Mouse (Mus musculus) thymus, adult 2 months (tissue): ENCODE results near the gene Tbx15. TPM values are rescaled to one million over a fixed set of nuclear protein-coding genes. Genes with fewer than 3 reads are reported as not detected.

Experiments used
- DNase-seq: peaks from one replicate; pipeline ENCODE4 v3.0.0; 2021
- H3K27ac ChIP-seq: fragments of 200-500 bp; 2 replicates; pipeline ENCODE4 v1.5.1; 2012; ENCODE audit warnings: low read length, control low read depth; ENCODE audit not compliant: control insufficient read depth, insufficient read depth
- H3K27me3 ChIP-seq: fragments of 200-500 bp; 2 replicates; pipeline ENCODE4 v1.6.1; 2012; ENCODE audit warnings: mild to moderate bottlenecking, low read length, moderate library complexity, mixed read lengths; ENCODE audit not compliant: control insufficient read depth, insufficient read depth
- H3K36me3 ChIP-seq: fragments of 200-500 bp; 2 replicates; pipeline ENCODE4 v1.6.1; 2012; ENCODE audit warnings: mild to moderate bottlenecking, low read length, moderate library complexity; ENCODE audit not compliant: control insufficient read depth, insufficient read depth
- H3K4me1 ChIP-seq: fragments of 200-500 bp; replicated peaks from 2 replicates; pipeline ENCODE4 v1.6.1; 2012; ENCODE audit warnings: low read length; ENCODE audit not compliant: control insufficient read depth, insufficient read depth
- H3K4me3 ChIP-seq: fragments of 200-500 bp; 2 replicates; pipeline ENCODE4 v1.5.1; 2012; ENCODE audit warnings: mild to moderate bottlenecking, low read length, control low read depth, moderate library complexity; ENCODE audit not compliant: control insufficient read depth, insufficient read depth
- CTCF ChIP-seq: fragments of 200-500 bp; IDR thresholded peaks from 2 replicates; pipeline ENCODE4 v1.5.1; 2012; ENCODE audit warnings: mild to moderate bottlenecking, control low read depth, low read length, moderate library complexity, borderline replicate concordance; ENCODE audit not compliant: control insufficient read depth, poor library complexity, insufficient read depth; ENCODE audit errors: extremely low read depth
- POLR2A ChIP-seq: fragments of 200-500 bp; IDR thresholded peaks from 2 replicates; pipeline ENCODE4 v1.6.1; 2012; ENCODE audit warnings: mild to moderate bottlenecking, low read length, control low read depth, moderate library complexity; ENCODE audit not compliant: control insufficient read depth, poor library complexity, insufficient read depth; ENCODE audit errors: extremely low read depth
- WGBS: fragments of 180-500 bp; shearing (Covaris S2); methylation state at CpG from one replicate; pipeline ENCODE4 v1.1.7; 2018; 5-methylcytosine and 5-hydroxymethylcytosine counted together
- polyA plus RNA-seq: library from polyadenylated mRNA; depleted of rRNA; stranded (reverse); fragments of >200 nt; gene quantifications from 2 replicates; pipeline ENCODE4 v1.2.3, GENCODE M21; 2012

Gene Tbx15
- polyA plus RNA-seq, 1 experiment: 0.34 TPM

GRCm38 (mm10) chr3:99233393-99234318, 6.5 kb upstream of the Tbx15 start:
- Histone ChIP-seq H3K27ac (no peak overlapping the region), H3K27me3 (peaks cover 18% of the 10 kb centered on the region; the same call in 1 of the 2 replicates), H3K4me1 (peaks cover 6% of the 10 kb centered on the region; the same call in 1 of the 2 replicates), H3K36me3 (no peaks in the 10 kb centered on the region), H3K4me3 (no peak overlapping the region)
- no peak for TF ChIP-seq POLR2A
- no peak for TF ChIP-seq CTCF
- 9% methylated on average over 20 of the region's 20 CpGs for WGBS
- peak; percentile 62 for DNase-seq

- no peak for DNase-seq
- H3K4me1 ChIP-seq: peaks cover 6% of the 10 kb centered on the region; the same call in 1 of the 2 replicates
- no peak overlapping the region for H3K27ac ChIP-seq
- no peak; the same call in 1 of the 2 replicates for TF ChIP-seq CTCF
- TF ChIP-seq POLR2A: no peak
- H3K27me3 ChIP-seq: peaks cover 20% of the 10 kb centered on the region; the same call in 1 of the 2 replicates
- WGBS: 12% methylated on average over 17 of the region's 17 CpGs
- H3K36me3 ChIP-seq: no peaks in the 10 kb centered on the region
- no peak overlapping the region for H3K4me3 ChIP-seq
Measured at GRCm38 (mm10) chr3:99234319-99234869, 5.8 kb upstream of the Tbx15 start.

GRCm38 (mm10) chr3:99235116-99235803, 4.9 kb upstream of the Tbx15 start:
- Histone ChIP-seq H3K27me3 (peaks cover 27% of the 10 kb centered on the region; the same call in 1 of the 2 replicates), H3K4me1 (peaks cover 6% of the 10 kb centered on the region; the same call in 1 of the 2 replicates), H3K36me3 (no peaks in the 10 kb centered on the region), H3K4me3 (no peak overlapping the region), H3K27ac (no peak overlapping the region)
- no peak for TF ChIP-seq POLR2A
- no peak for TF ChIP-seq CTCF
- no peak for DNase-seq
- WGBS: 12% methylated on average over 23 of the region's 23 CpGs

GRCm38 (mm10) chr3:99235804-99236755, 4.1 kb upstream of the Tbx15 start:
- WGBS: 14% methylated on average over 18 of the region's 18 CpGs

GRCm38 (mm10) chr3:99238691-99239090, 1.5 kb upstream of the Tbx15 start:
- Histone ChIP-seq H3K27ac (no peak overlapping the region), H3K27me3 (peaks cover 41% of the 10 kb centered on the region; the same call in 1 of the 2 replicates), H3K4me1 (peaks cover 6% of the 10 kb centered on the region; the same call in 1 of the 2 replicates), H3K36me3 (no peaks in the 10 kb centered on the region), H3K4me3 (no peak overlapping the region)
- no peak for TF ChIP-seq POLR2A
- TF ChIP-seq CTCF: no peak
- 10% methylated on average over 1 of the region's 1 CpGs for WGBS
- no peak for DNase-seq

More at GRCm38 (mm10) chr3:99235804-99236755, 4.1 kb upstream of the Tbx15 start:
- DNase-seq: no peak
- Histone ChIP-seq H3K4me1 (peaks cover 6% of the 10 kb centered on the region; the same call in 1 of the 2 replicates), H3K27me3 (peaks cover 30% of the 10 kb centered on the region; the same call in 1 of the 2 replicates), H3K36me3 (no peaks in the 10 kb centered on the region), H3K4me3 (no peak overlapping the region), H3K27ac (no peak overlapping the region)
- TF ChIP-seq POLR2A (no peak), CTCF (no peak)
